Mouse (Mus musculus) CH12.LX (cell line): ENCODE results near the gene Dlk2. TPM values are rescaled to one million over a fixed set of nuclear protein-coding genes. Genes with fewer than 3 reads are reported as not detected.

Experiments
- DNase-seq: peaks from one replicate; pipeline ENCODE4 v3.0.0-alpha.2; 2013; ENCODE audit errors: extremely low read depth
- H3K27ac ChIP-seq: 2 replicates; pipeline ENCODE4 v1.5.1; 2012; ENCODE audit warnings: low read depth, mild to moderate bottlenecking, control low read depth, moderate library complexity; ENCODE audit not compliant: insufficient read depth
- H3K27me3 ChIP-seq: replicated peaks from 2 replicates; pipeline ENCODE3; 2012; ENCODE audit warnings: inconsistent platforms
- H3K36me3 ChIP-seq, 2 experiments: replicated peaks in 1 of 2; 2 replicates each; pipeline versions ENCODE3 to v1.6.1; 2012; ENCODE audit warnings: inconsistent platforms in 1 of 2, low read length in 1 of 2, mild to moderate bottlenecking in 1 of 2, mixed read lengths in 1 of 2, moderate library complexity in 1 of 2; ENCODE audit not compliant: control insufficient read depth in 1 of 2, insufficient read depth in 1 of 2
- H3K4me1 ChIP-seq, 2 experiments: 2 replicates each; pipeline ENCODE4 v1.6.1; 2012; ENCODE audit warnings: inconsistent platforms in 1 of 2, moderate library complexity in 1 of 2; ENCODE audit not compliant: insufficient read depth in 2 of 2, control insufficient read depth in 1 of 2
- H3K4me2 ChIP-seq: 2 replicates; pipeline ENCODE4 v1.6.1; 2012; ENCODE audit warnings: low read depth, mild to moderate bottlenecking, control low read depth; ENCODE audit not compliant: poor library complexity, insufficient read depth, severe bottlenecking
- H3K4me3 ChIP-seq, 3 experiments: fragments of 150-350 bp in 1 of 3; sonication (generic) in 1 of 3; replicated peaks in 1 of 3; 2 replicates each; pipeline versions ENCODE3 to v1.5.1; 2011 to 2012; ENCODE audit warnings: low read depth in 2 of 3, low read length in 2 of 3, mild to moderate bottlenecking in 2 of 3, moderate library complexity in 2 of 3, control low read depth in 1 of 3, improper control_type of control experiment in 1 of 3, inconsistent platforms in 1 of 3, mixed read lengths in 1 of 3; ENCODE audit not compliant: poor library complexity in 1 of 3
- H3K79me2 ChIP-seq: replicated peaks from 2 replicates; pipeline ENCODE4 v1.6.1; 2012; ENCODE audit warnings: mild to moderate bottlenecking, moderate library complexity; ENCODE audit not compliant: control insufficient read depth, poor library complexity, insufficient read depth, severe bottlenecking; ENCODE audit errors: extremely low read depth
- H3K9ac ChIP-seq: 2 replicates; pipeline ENCODE4 v1.6.1; 2012; ENCODE audit warnings: low read depth, mild to moderate bottlenecking, control low read depth, moderate library complexity; ENCODE audit not compliant: insufficient read depth
- H3K9me3 ChIP-seq: replicated peaks from 2 replicates; pipeline ENCODE3; 2012; ENCODE audit warnings: low read length, inconsistent platforms, mixed read lengths
- CHD1 ChIP-seq: IDR thresholded peaks from 2 replicates; pipeline ENCODE4 v1.6.1; 2012; ENCODE audit warnings: low read depth, low read length, improper control_type of control experiment, inconsistent platforms
- E2F4 ChIP-seq: IDR thresholded peaks from 2 replicates; pipeline ENCODE4 v1.6.1; 2011; ENCODE audit warnings: low read depth, low read length, improper control_type of control experiment; ENCODE audit not compliant: insufficient replicate concordance
- ELF1 ChIP-seq: IDR thresholded peaks from 2 replicates; pipeline ENCODE4 v1.6.1; 2014; ENCODE audit warnings: low read depth, mild to moderate bottlenecking, inconsistent platforms, low read length, improper control_type of control experiment
- EP300 ChIP-seq: IDR thresholded peaks from 2 replicates; pipeline ENCODE4 v1.6.1; 2011; ENCODE audit warnings: low read length, improper control_type of control experiment
- ETS1 ChIP-seq: conservative IDR thresholded peaks from 2 replicates; pipeline ENCODE4 v1.6.1; 2012; ENCODE audit warnings: low read depth, mild to moderate bottlenecking, inconsistent platforms, low read length, improper control_type of control experiment, moderate library complexity
- GABPA ChIP-seq: IDR thresholded peaks from 2 replicates; pipeline ENCODE4 v1.6.1; 2012; ENCODE audit warnings: low read depth, low read length, improper control_type of control experiment, inconsistent platforms; ENCODE audit not compliant: insufficient replicate concordance
- HCFC1 ChIP-seq: IDR thresholded peaks from 2 replicates; pipeline ENCODE4 v1.6.1; 2012; ENCODE audit warnings: low read depth, mild to moderate bottlenecking, inconsistent platforms, low read length, improper control_type of control experiment
- JUN ChIP-seq: IDR thresholded peaks from 2 replicates; pipeline ENCODE4 v1.6.1; 2011; ENCODE audit warnings: low read depth, mild to moderate bottlenecking, low read length, improper control_type of control experiment, moderate library complexity; ENCODE audit not compliant: insufficient read depth
- JUND ChIP-seq: conservative IDR thresholded peaks from 2 replicates; pipeline ENCODE4 v1.6.1; 2011; ENCODE audit warnings: low read depth, low read length, improper control_type of control experiment
- MXI1 ChIP-seq: IDR thresholded peaks from 2 replicates; pipeline ENCODE4 v1.6.1; 2011; ENCODE audit warnings: mild to moderate bottlenecking, low read depth, low read length, improper control_type of control experiment
- NRF1 ChIP-seq: IDR thresholded peaks from 2 replicates; pipeline ENCODE4 v1.6.1; 2014; ENCODE audit warnings: low read depth, mild to moderate bottlenecking, inconsistent platforms, low read length, improper control_type of control experiment, moderate library complexity
- PAX5 ChIP-seq: IDR thresholded peaks from 2 replicates; pipeline ENCODE4 v1.6.1; 2012; ENCODE audit warnings: low read length, inconsistent platforms, mixed read lengths
- RCOR1 ChIP-seq: conservative IDR thresholded peaks from 2 replicates; pipeline ENCODE4 v1.6.1; 2012; ENCODE audit warnings: low read depth, mild to moderate bottlenecking, inconsistent platforms, low read length, improper control_type of control experiment
- SIN3A ChIP-seq: IDR thresholded peaks from 2 replicates; pipeline ENCODE4 v1.6.1; 2012; ENCODE audit warnings: low read length, improper control_type of control experiment, inconsistent platforms
- TCF12 ChIP-seq: IDR thresholded peaks from 2 replicates; pipeline ENCODE4 v1.6.1; 2014; ENCODE audit warnings: low read depth, mild to moderate bottlenecking, inconsistent platforms, low read length, improper control_type of control experiment
- ZMIZ1 ChIP-seq: IDR thresholded peaks from 2 replicates; pipeline ENCODE4 v1.6.1; 2012; ENCODE audit warnings: low read depth, mild to moderate bottlenecking, inconsistent platforms, low read length, improper control_type of control experiment
- ZNF384 ChIP-seq: IDR thresholded peaks from 2 replicates; pipeline ENCODE4 v1.6.1; 2012; ENCODE audit warnings: low read depth, low read length, improper control_type of control experiment, inconsistent platforms
- dilution Hi-C: fragments of 300-500 bp; cut with MboI; formaldehyde crosslinking; loops from 2 replicates; pipeline ENCODE4 v1.14.3; 2020; ENCODE audit warnings: low sequenced_read_pairs; ENCODE audit not compliant: extremely low pct_unique_long_range_greater_than_20kb, extremely low pct_ligation_motif_present
- in situ Hi-C: fragments of 300-500 bp; cut with MboI; formaldehyde crosslinking; loops from 3 replicates; pipeline ENCODE4 v1.14.3; 2019; ENCODE audit warnings: low sequenced_read_pairs, low pct_ligation_motif_present, low pct_unique_long_range_greater_than_20kb, mixed read lengths
- polyA plus RNA-seq: library from polyadenylated mRNA; unstranded; fragments of >175 nt; gene quantifications from 2 replicates; pipeline ENCODE4 v1.2.1, GENCODE M21; 2012; ENCODE audit warnings: low read depth; ENCODE audit not compliant: insufficient read length
- total RNA-seq, 2 experiments: library from RNA; depleted of rRNA; stranded (reverse); fragments of 300-350 nt in 1 of 2; fragments of >200 nt in 1 of 2; gene quantifications; 2 replicates each; pipeline ENCODE4 v1.2.3; 2012 to 2014

Dlk2 gene
- total and polyA plus RNA-seq, 3 experiments = 0.08 TPM; not detected in 2

GRCm38 (mm10) chr17:46254106-46254505, 43.1 kb upstream of the Dlk2 start:
- no peak for TF ChIP-seq ETS1
- no peak for TF ChIP-seq PAX5
- no peak for TF ChIP-seq MXI1
- TF ChIP-seq ZMIZ1 = no peak
- no peak for TF ChIP-seq RCOR1
- no peak for TF ChIP-seq GABPA
- TF ChIP-seq TCF12 = no peak
- TF ChIP-seq NRF1 = 0 out of 2 replicates have a peak, but pooled peaks have one; percentile 24
- dilution Hi-C loops = no loop called here
- in situ Hi-C loops = no loop called here
- Histone ChIP-seq H3K9me3 (no peaks in the 10 kb centered on the region), H3K9ac (peak overlapping the region; percentile 30; the same call in 1 of the 2 replicates), H3K4me1 (peaks cover 8 to 23% of the 10 kb centered on the region in 2 experiments), H3K36me3 (peaks cover 48 to 66% of the 10 kb centered on the region in 2 experiments), H3K4me2 (peak overlapping the region; percentile 87), H3K27me3 (no peaks in the 10 kb centered on the region), H3K27ac (no peak overlapping the region), H3K79me2 (no peaks in the 10 kb centered on the region), H3K4me3 (peak overlapping the region in 2 of 3 experiments; percentile 60 to 62)
- DNase-seq = no peak

DNA sequence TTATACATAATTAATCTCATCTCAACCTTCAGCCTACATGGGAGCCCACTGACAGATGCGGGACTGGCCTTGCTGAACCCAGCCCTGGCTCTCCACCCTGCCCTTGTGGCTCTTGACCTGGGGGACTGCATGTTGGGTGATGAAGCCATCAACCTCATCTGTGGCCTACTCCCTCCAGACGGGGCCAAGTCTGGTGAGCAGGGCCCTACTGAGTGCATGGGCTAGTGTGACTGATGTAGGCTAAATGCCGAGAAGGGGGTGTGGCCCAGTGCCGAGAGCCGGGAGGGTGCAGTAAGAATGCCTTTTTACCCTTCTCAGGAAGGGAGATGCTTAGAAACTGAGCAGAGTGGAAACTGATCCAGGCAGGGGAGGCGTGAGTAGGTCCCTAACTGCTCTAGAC, 42.1 kb upstream of the Dlk2 start:
- Histone ChIP-seq H3K36me3 (peaks cover 51 to 66% of the 10 kb centered on the region in 2 experiments), H3K9ac (no peak overlapping the region), H3K4me1 (peaks cover 5 to 14% of the 10 kb centered on the region in 2 experiments), H3K4me3 (no peak overlapping the region), H3K4me2 (no peak overlapping the region), H3K79me2 (no peaks in the 10 kb centered on the region), H3K27me3 (no peaks in the 10 kb centered on the region), H3K9me3 (no peaks in the 10 kb centered on the region), H3K27ac (no peak overlapping the region)
- DNase-seq = no peak
- TF ChIP-seq ZNF384 (no peak), E2F4 (no peak), JUN (no peak), HCFC1 (no peak), JUND (no peak), SIN3A (no peak), MXI1 (no peak), ELF1 (no peak), TCF12 (no peak), NRF1 (no peak), PAX5 (no peak), EP300 (no peak), CHD1 (no peak), ZMIZ1 (no peak), ETS1 (no peak)
- in situ Hi-C loops = no loop called here
- dilution Hi-C loops = no loop called here
